Mouse (Mus musculus) naive thymus-derived CD4-positive, alpha-beta T cell, adult 2 months (primary cell): ENCODE data around the gene Nup160.
A peak's percentile ranks its signal among the peaks of the same experiment; 100 is the strongest.

Experiments used
- DNase-seq: peaks from one replicate; pipeline ENCODE4 v3.0.0-alpha.2; 2011; ENCODE audit warnings: low read depth

Nup160 gene

GRCm38 (mm10) chr2:90677007-90677406 is at the start of gene Nup160:
Gene Nup160 (plus strand): TSS chr2:90677215.
- no peak for DNase-seq

- no peak for DNase-seq
These were observed 48.8 kb upstream of the Nup160 start for GRCm38 (mm10) chr2:90628261-90628660.

- DNase-seq: no peak
These were observed 47.5 kb upstream of the Nup160 start for GRCm38 (mm10) chr2:90629552-90629951.

GRCm38 (mm10) chr2:90631938-90632733 is 44.9 kb upstream of the Nup160 start:
- no peak for DNase-seq

- no peak for DNase-seq
These were observed 42.3 kb upstream of the Nup160 start for GRCm38 (mm10) chr2:90634671-90635070.

- DNase-seq: peak; percentile 64
These were observed 41.8 kb upstream of the Nup160 start for GRCm38 (mm10) chr2:90635085-90635723.

GRCm38 (mm10) chr2:90636853-90637252 is 40.2 kb upstream of the Nup160 start:
- DNase-seq: no peak

- no peak for DNase-seq
These were observed 37.8 kb upstream of the Nup160 start for GRCm38 (mm10) chr2:90638986-90639746.

- no peak for DNase-seq
These were observed 37.0 kb upstream of the Nup160 start for GRCm38 (mm10) chr2:90639747-90640699.

- no peak for DNase-seq
These were observed 35.9 kb upstream of the Nup160 start for GRCm38 (mm10) chr2:90641007-90641709.

- no peak for DNase-seq
These were observed 35.3 kb upstream of the Nup160 start for GRCm38 (mm10) chr2:90641710-90642039.

- DNase-seq: no peak
These were observed 29.9 kb upstream of the Nup160 start for GRCm38 (mm10) chr2:90647084-90647483.

- DNase-seq: no peak
These were observed 27.6 kb upstream of the Nup160 start for GRCm38 (mm10) chr2:90649405-90649804.

GRCm38 (mm10) chr2:90649965-90650364 is 27.1 kb upstream of the Nup160 start:
- DNase-seq: no peak

GRCm38 (mm10) chr2:90652101-90652500 is 24.9 kb upstream of the Nup160 start:
- DNase-seq: peak; percentile 46

- no peak for DNase-seq
These were observed 24.0 kb upstream of the Nup160 start for GRCm38 (mm10) chr2:90652993-90653392.

- DNase-seq: no peak
These were observed 21.6 kb upstream of the Nup160 start for GRCm38 (mm10) chr2:90655449-90655848.

- DNase-seq: no peak
These were observed 18.4 kb upstream of the Nup160 start for GRCm38 (mm10) chr2:90658613-90659012.

GRCm38 (mm10) chr2:90659016-90659415 is 18.0 kb upstream of the Nup160 start:
- DNase-seq: no peak

- no peak for DNase-seq
These were observed 17.4 kb upstream of the Nup160 start for GRCm38 (mm10) chr2:90659639-90660038.

GRCm38 (mm10) chr2:90660947-90661346 is 16.1 kb upstream of the Nup160 start:
- no peak for DNase-seq
